Mouse (Mus musculus) duodenum, adult 2 months (tissue): ENCODE data around the gene Sh2d1b1. TPM values are rescaled to one million over a fixed set of nuclear protein-coding genes. Genes with fewer than 3 reads are reported as not detected.

Source experiments
- polyA plus RNA-seq: library from polyadenylated mRNA; depleted of rRNA; stranded (reverse); fragments of >200 nt; gene quantifications from 2 replicates; pipeline ENCODE4 v1.2.3, GENCODE M21; 2012; ENCODE audit warnings: low replicate concordance; rRNA removed

The Sh2d1b1 gene
- 0.35 and 0.36 TPM in 2 replicates for polyA plus RNA-seq

GRCm38 (mm10) chr1:170277016-170277415 lies at the start of gene Sh2d1b1:
Gene Sh2d1b1, plus strand, starts transcription at chr1:170277320.

DNA sequence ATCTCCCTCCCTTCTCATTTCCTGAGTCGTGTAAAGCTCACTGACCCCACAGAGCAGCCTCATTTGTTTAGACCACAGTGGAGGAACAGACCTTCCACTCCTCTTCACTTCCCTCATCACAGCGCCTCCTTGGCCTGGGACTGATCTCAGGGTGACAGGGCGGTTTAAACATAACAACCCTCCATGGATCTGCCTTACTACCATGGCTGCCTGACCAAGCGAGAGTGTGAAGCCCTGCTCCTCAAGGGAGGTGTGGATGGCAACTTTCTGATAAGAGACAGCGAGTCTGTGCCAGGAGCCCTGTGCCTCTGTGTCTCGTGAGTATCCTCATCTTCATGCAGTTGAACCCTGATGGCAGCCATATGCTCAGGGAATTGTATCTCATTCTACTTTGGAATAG lies 44.4 kb upstream of the Sh2d1b1 start, which contains the start of gene Sh2d1b2:
TSS of gene Sh2d1b2 (plus strand) at position 62 of the 400 bp plus-strand sequence.

GRCm38 (mm10) chr1:170306232-170306631 lies 29.1 kb downstream of the Sh2d1b1 start, which contains the start of gene Gm7694:
Gene Gm7694, minus strand, starts transcription at chr1:170306332.

GRCm38 (mm10) chr1:170308503-170308902 lies 31.4 kb downstream of the Sh2d1b1 start, which contains the start of gene Spata46:
Gene Spata46, plus strand, starts transcription at chr1:170308803.

Other genes with a start within 250 kb of the Sh2d1b1 start
- gene Ddr2, start 166.6 kb upstream of the Sh2d1b1 start, polyA plus RNA-seq = 1.5 and 3.7 TPM in 2 replicates
- 9.1 and 11.6 TPM in 2 replicates for gene Uap1, start 102.4 kb upstream of the Sh2d1b1 start, polyA plus RNA-seq
- gene Uhmk1, start 61.9 kb upstream of the Sh2d1b1 start, polyA plus RNA-seq = 2.1 and 2.5 TPM in 2 replicates
- not detected in 2 replicates for gene Sh2d1b2, start 44.6 kb upstream of the Sh2d1b1 start, polyA plus RNA-seq
- gene Gm7694, start 29.0 kb downstream of the Sh2d1b1 start, polyA plus RNA-seq = 2.5 and 9.0 TPM in 2 replicates
- not detected in 2 replicates for gene Spata46, start 31.5 kb downstream of the Sh2d1b1 start, polyA plus RNA-seq